Mouse (Mus musculus) ovary, postnatal 36 days (tissue): Measurements from ENCODE around the gene Nup214.

ENCODE experiments used
- DNase-seq: peaks from one replicate; pipeline ENCODE4 v3.0.0; 2022; ENCODE audit warnings: low spot score, mixed read lengths

The Nup214 gene

DNA sequence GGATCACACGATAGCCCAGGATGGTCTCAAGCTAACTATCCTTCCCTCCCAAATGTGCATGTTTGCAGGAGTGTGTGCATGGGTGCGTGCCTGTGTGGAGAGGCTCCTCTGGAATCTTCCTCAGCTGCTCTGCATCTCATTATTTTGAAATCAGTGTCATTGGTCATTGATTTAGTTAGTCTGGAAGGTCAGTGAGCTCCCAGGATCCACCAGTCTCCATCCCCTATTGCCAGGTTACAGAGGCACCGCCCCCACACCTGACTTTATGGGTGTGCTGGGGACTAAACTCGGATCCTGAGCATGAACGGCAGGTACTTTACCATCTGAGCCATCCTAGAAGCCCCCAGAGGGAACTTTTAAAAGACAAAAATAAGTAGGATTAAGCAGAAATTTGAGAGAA, 128.7 kb downstream of the Nup214 start:
- DNase-seq: no peak

DNA sequence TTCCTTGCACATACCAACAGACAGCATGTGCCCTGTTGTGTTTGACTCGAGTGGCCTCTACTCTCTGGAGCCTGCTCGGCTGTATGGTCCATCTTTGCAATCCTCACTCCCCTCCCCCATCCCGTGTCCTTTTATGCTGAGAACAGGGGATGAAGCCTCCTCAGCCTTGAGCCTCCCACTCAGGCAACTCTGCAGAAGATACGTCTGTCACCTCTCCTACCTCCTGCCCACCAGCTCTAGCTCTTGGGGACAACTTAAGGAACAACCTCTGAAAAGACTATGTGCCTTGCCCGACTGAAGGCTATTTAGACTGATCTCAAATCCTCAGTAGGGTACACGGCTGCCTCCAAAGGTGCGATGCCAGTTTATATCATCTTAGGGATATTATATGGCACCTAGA, 129.3 kb downstream of the Nup214 start:
- DNase-seq: no peak
